Mouse (Mus musculus): Measurements from ENCODE around the gene Tmbim4. TPM values are rescaled to one million over a fixed set of nuclear protein-coding genes. Genes with fewer than 3 reads are reported as not detected.

The Tmbim4 gene
- polyA plus RNA-seq, 1 experiment from 2014 or later, result 104 TPM

- Histone ChIP-seq H3K4me2 (ENCODE audit: low read length) (no peak overlapping the region), H3K36me3 (ENCODE audit: control insufficient read depth, insufficient read depth, low read length) (peaks cover 36% of the 10 kb centered on the region), H3K27ac (replicated peaks; ENCODE audit: low read depth, low read length) (no peak overlapping the region), H3K4me1 (ENCODE audit: control insufficient read depth, insufficient read depth, low read length) (no peaks in the 10 kb centered on the region), H3K27me3 (ENCODE audit: control insufficient read depth, insufficient read depth, low read length) (no peaks in the 10 kb centered on the region), H3K9me3 (ENCODE audit: control insufficient read depth, low read length) (no peaks in the 10 kb centered on the region), H3K9ac (replicated peaks; ENCODE audit: low read length) (no peak overlapping the region), H3K4me3 (replicated peaks; ENCODE audit: low read depth, low read length) (no peak overlapping the region)
- DNase-seq, result no peak
- WGBS, result 91% methylated on average over 7 of the region's 7 CpGs
- ATAC-seq (ENCODE audit: low FRiP score, low TSS enrichment), result no peak
Measured at GRCm38 (mm10) chr10:120220776-120221175, 19.4 kb downstream of the Tmbim4 start.

- Histone ChIP-seq H3K27ac (replicated peaks; ENCODE audit: low read depth, low read length) (no peak within 1 kb of the TSS), H3K9ac (replicated peaks; ENCODE audit: low read length) (peak within 1 kb of the TSS; percentile 77), H3K9me3 (ENCODE audit: control insufficient read depth, low read length) (no peaks in the 10 kb centered on the region), H3K36me3 (ENCODE audit: control insufficient read depth, insufficient read depth, low read length) (peaks cover 27% of the 10 kb centered on the region), H3K4me1 (ENCODE audit: control insufficient read depth, insufficient read depth, low read length) (peaks cover 9% of the 10 kb centered on the region; the same call in 1 of the 2 replicates), H3K4me3 (replicated peaks; ENCODE audit: low read depth, low read length) (peak within 1 kb of the TSS; percentile 100), H3K27me3 (ENCODE audit: control insufficient read depth, insufficient read depth, low read length) (no peaks in the 10 kb centered on the region), H3K4me2 (ENCODE audit: low read length) (peak within 1 kb of the TSS; percentile 82)
- DNase-seq (peak; percentile 93), ATAC-seq (ENCODE audit: low FRiP score, low TSS enrichment) (peak; percentile 93)
- under 1% methylated on average over 57 of the region's 57 CpGs for WGBS
Measured at GRCm38 (mm10) chr10:120226871-120227661, 25.7 kb downstream of the Tmbim4 start, which contains the start of gene Llph. TSS of gene Llph (plus strand) at chr10:120227070.

- H3K4me1 ChIP-seq (ENCODE audit: control insufficient read depth, insufficient read depth, low read length), result peaks cover 9% of the 10 kb centered on the region; the same call in 1 of the 2 replicates
- ATAC-seq (ENCODE audit: low FRiP score, low TSS enrichment), result no peak
- H3K27ac ChIP-seq (replicated peaks; ENCODE audit: low read depth, low read length), result no peak overlapping the region
Measured at GRCm38 (mm10) chr10:120231718-120232117, 30.3 kb downstream of the Tmbim4 start.

GRCm38 (mm10) chr10:120233655-120234367 is 32.4 kb downstream of the Tmbim4 start:
- ATAC-seq (ENCODE audit: low FRiP score, low TSS enrichment), result no peak
- Histone ChIP-seq H3K9me3 (ENCODE audit: control insufficient read depth, low read length) (no peaks in the 10 kb centered on the region), H3K4me3 (replicated peaks; ENCODE audit: low read depth, low read length) (no peak overlapping the region), H3K27me3 (ENCODE audit: control insufficient read depth, insufficient read depth, low read length) (no peaks in the 10 kb centered on the region), H3K4me2 (ENCODE audit: low read length) (no peak overlapping the region), H3K4me1 (ENCODE audit: control insufficient read depth, insufficient read depth, low read length) (no peaks in the 10 kb centered on the region), H3K9ac (replicated peaks; ENCODE audit: low read length) (no peak overlapping the region), H3K36me3 (ENCODE audit: control insufficient read depth, insufficient read depth, low read length) (peaks cover 18% of the 10 kb centered on the region), H3K27ac (replicated peaks; ENCODE audit: low read depth, low read length) (no peak overlapping the region)
- DNase-seq, result peak; percentile 87
- 35% methylated on average over 18 of the region's 18 CpGs for WGBS

More at GRCm38 (mm10) chr10:120231718-120232117, 30.3 kb downstream of the Tmbim4 start:
- peaks cover 23% of the 10 kb centered on the region for H3K36me3 ChIP-seq (ENCODE audit: control insufficient read depth, insufficient read depth, low read length)
- peak; percentile 84 for DNase-seq
- H3K4me3 ChIP-seq (replicated peaks; ENCODE audit: low read depth, low read length), result no peak overlapping the region
- H3K4me2 ChIP-seq (ENCODE audit: low read length), result no peak overlapping the region
- H3K9ac ChIP-seq (replicated peaks; ENCODE audit: low read length), result no peak overlapping the region
- WGBS, result 26% methylated on average over 5 of the region's 5 CpGs
- no peaks in the 10 kb centered on the region for H3K27me3 ChIP-seq (ENCODE audit: control insufficient read depth, insufficient read depth, low read length)
- H3K9me3 ChIP-seq (ENCODE audit: control insufficient read depth, low read length), result no peaks in the 10 kb centered on the region

DNA sequence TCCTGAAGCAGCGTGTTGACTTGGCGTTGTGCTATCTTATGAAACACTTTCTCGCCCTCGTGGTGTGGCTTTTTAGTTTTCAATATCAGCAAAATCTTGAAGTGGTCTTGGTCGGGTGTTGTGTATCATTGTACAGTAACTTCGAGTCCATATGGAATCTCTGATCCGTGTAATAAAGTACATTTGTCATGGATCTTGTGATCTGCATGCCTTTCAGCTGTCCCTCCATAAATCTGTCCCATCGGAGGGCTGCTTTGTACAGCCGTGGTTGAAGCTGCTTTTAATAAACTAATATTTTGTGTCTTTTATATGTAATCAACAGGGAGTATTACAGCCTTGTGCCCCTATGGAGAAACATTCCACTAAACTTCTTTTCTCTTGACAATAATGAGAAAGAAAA is 35.5 kb downstream of the Tmbim4 start:
- Histone ChIP-seq H3K4me2 (ENCODE audit: low read length) (no peak overlapping the region), H3K9me3 (ENCODE audit: control insufficient read depth, low read length) (no peaks in the 10 kb centered on the region), H3K4me3 (replicated peaks; ENCODE audit: low read depth, low read length) (no peak overlapping the region), H3K4me1 (ENCODE audit: control insufficient read depth, insufficient read depth, low read length) (no peaks in the 10 kb centered on the region), H3K27ac (replicated peaks; ENCODE audit: low read depth, low read length) (no peak overlapping the region), H3K9ac (replicated peaks; ENCODE audit: low read length) (no peak overlapping the region), H3K27me3 (ENCODE audit: control insufficient read depth, insufficient read depth, low read length) (no peaks in the 10 kb centered on the region), H3K36me3 (ENCODE audit: control insufficient read depth, insufficient read depth, low read length) (no peaks in the 10 kb centered on the region)
- DNase-seq (no peak), ATAC-seq (ENCODE audit: low FRiP score, low TSS enrichment) (no peak)
- WGBS, result 84% methylated on average over 9 of the region's 9 CpGs

GRCm38 (mm10) chr10:120238241-120238640 is 36.9 kb downstream of the Tmbim4 start:
- no peaks in the 10 kb centered on the region for H3K4me1 ChIP-seq (ENCODE audit: control insufficient read depth, insufficient read depth, low read length)
- WGBS, result 87% methylated on average over 8 of the region's 8 CpGs
- H3K9me3 ChIP-seq (ENCODE audit: control insufficient read depth, low read length), result no peaks in the 10 kb centered on the region
- ATAC-seq (ENCODE audit: low FRiP score, low TSS enrichment), result no peak
- no peak overlapping the region for H3K27ac ChIP-seq (replicated peaks; ENCODE audit: low read depth, low read length)
- H3K4me2 ChIP-seq (ENCODE audit: low read length), result no peak overlapping the region
- H3K36me3 ChIP-seq (ENCODE audit: control insufficient read depth, insufficient read depth, low read length), result no peaks in the 10 kb centered on the region
- H3K4me3 ChIP-seq (replicated peaks; ENCODE audit: low read depth, low read length), result no peak overlapping the region
- DNase-seq, result no peak
- H3K27me3 ChIP-seq (ENCODE audit: control insufficient read depth, insufficient read depth, low read length), result no peaks in the 10 kb centered on the region
- no peak overlapping the region for H3K9ac ChIP-seq (replicated peaks; ENCODE audit: low read length)

DNA sequence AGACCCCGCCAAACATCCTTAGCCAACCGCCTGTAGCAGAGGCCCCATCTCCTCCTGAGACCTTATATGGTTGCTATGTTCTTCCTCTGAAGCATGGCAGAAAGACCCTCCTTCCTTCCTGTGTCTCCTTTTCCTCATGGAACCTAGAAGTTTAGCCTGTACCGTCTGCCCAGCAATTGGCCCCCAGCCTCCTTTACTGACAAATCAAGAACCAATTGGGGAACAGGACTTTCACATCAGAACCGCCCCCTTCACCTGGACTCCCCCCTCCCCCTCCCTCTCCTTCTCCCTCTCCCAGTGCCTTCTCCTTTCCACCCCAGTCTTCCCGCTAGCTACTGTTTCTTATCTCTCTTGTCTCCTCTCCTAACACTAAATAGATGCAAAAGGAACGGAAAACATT is 38.1 kb downstream of the Tmbim4 start:
- no peak overlapping the region for H3K4me3 ChIP-seq (replicated peaks; ENCODE audit: low read depth, low read length)
- no peak for DNase-seq
- no peaks in the 10 kb centered on the region for H3K27me3 ChIP-seq (ENCODE audit: control insufficient read depth, insufficient read depth, low read length)
- no peak overlapping the region for H3K9ac ChIP-seq (replicated peaks; ENCODE audit: low read length)
- H3K9me3 ChIP-seq (ENCODE audit: control insufficient read depth, low read length), result no peaks in the 10 kb centered on the region
- H3K27ac ChIP-seq (replicated peaks; ENCODE audit: low read depth, low read length), result no peak overlapping the region
- WGBS, result 68% methylated on average over 6 of the region's 6 CpGs
- no peaks in the 10 kb centered on the region for H3K4me1 ChIP-seq (ENCODE audit: control insufficient read depth, insufficient read depth, low read length)
- no peak overlapping the region for H3K4me2 ChIP-seq (ENCODE audit: low read length)
- no peak for ATAC-seq (ENCODE audit: low FRiP score, low TSS enrichment)
- H3K36me3 ChIP-seq (ENCODE audit: control insufficient read depth, insufficient read depth, low read length), result no peaks in the 10 kb centered on the region

- H3K4me3 ChIP-seq (replicated peaks; ENCODE audit: low read depth, low read length), result no peak overlapping the region
- ATAC-seq (ENCODE audit: low FRiP score, low TSS enrichment), result no peak
- no peaks in the 10 kb centered on the region for H3K4me1 ChIP-seq (ENCODE audit: control insufficient read depth, insufficient read depth, low read length)
- no peak overlapping the region for H3K9ac ChIP-seq (replicated peaks; ENCODE audit: low read length)
- no peak overlapping the region for H3K27ac ChIP-seq (replicated peaks; ENCODE audit: low read depth, low read length)
- H3K27me3 ChIP-seq (ENCODE audit: control insufficient read depth, insufficient read depth, low read length), result no peaks in the 10 kb centered on the region
- H3K4me2 ChIP-seq (ENCODE audit: low read length), result no peak overlapping the region
- 74% methylated on average over 6 of the region's 6 CpGs for WGBS
- no peak for DNase-seq
- H3K9me3 ChIP-seq (ENCODE audit: control insufficient read depth, low read length), result no peaks in the 10 kb centered on the region
- no peaks in the 10 kb centered on the region for H3K36me3 ChIP-seq (ENCODE audit: control insufficient read depth, insufficient read depth, low read length)
Measured at GRCm38 (mm10) chr10:120242421-120242820, 41.0 kb downstream of the Tmbim4 start.

All from midbrain, embryonic 14.5 days (tissue).